Mouse (Mus musculus) embryonic fibroblast, embryonic 13.5 days (primary cell): ENCODE results near the gene Acbd7.

Source experiments
- CTCF ChIP-seq: IDR thresholded peaks from 2 replicates; pipeline ENCODE4 v1.5.1; 2011; ENCODE audit warnings: mild to moderate bottlenecking, control low read depth, low read length, moderate library complexity, borderline replicate concordance; ENCODE audit not compliant: insufficient read depth
- POLR2A ChIP-seq: IDR thresholded peaks from 2 replicates; pipeline ENCODE4 v1.6.1; 2011; ENCODE audit warnings: low read depth, mild to moderate bottlenecking, control low read depth, low read length, moderate library complexity

DNA sequence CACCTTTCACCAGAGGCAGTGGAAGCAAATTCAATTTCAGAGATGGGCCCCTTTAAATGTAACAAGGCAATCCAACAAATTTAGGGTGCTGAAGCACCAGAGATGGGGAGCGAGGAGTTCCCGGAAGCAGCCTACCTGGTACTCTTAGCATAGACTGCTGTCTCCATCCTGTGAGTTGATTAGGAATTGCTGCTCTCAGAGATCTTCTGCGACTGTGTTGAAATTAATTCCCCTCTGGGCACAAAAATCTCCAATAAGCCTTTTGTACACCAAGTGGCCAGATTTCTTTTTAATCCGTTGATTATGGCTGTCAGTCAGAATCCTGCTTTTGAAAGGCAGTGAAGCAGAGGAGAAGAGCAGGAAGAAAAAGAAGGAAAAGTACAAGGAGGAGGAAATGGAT lies 29.2 kb downstream of the Acbd7 start:
- TF ChIP-seq CTCF, result no peak
- TF ChIP-seq POLR2A, result no peak
